Comparison of ENCODE assay signal across 15 mouse cellular contexts in genomic region chr1:119259455-119259854, GRCm38 (mm10).
A peak's percentile ranks its signal among the peaks of the same experiment; 100 is the strongest.
DNase-seq lines count a peak whose midpoint lies in the region; ATAC-seq lines count a peak whose summit lies in the region.
"Had no signal": no experiment of that assay in that cellular context is flagged by ENCODE, and none has a peak within 500 bp of the region (broad histone marks: within the 10 kb centered on the region; RNA-seq: fewer than 3 reads in every experiment).

No protein-coding gene starts in this region.

- peak; percentile 24 for DNase-seq in embryonic facial prominence, embryonic 14.5 days (ENCODE audit: low spot score)
- DNase-seq in embryonic facial prominence, embryonic 10.5 days (ENCODE audit: low spot score): no peak
- no peak for DNase-seq in lung, postnatal 25 days (ENCODE audit: low spot score)
- peak; percentile 12 to 54 for DNase-seq in lung, postnatal 4 days
- DNase-seq in liver, embryonic 11.5 days (ENCODE audit: low spot score): no peak
- DNase-seq: cerebellum, adult 11-12 months; kidney, postnatal 10 days had no signal

- H3K9me3 ChIP-seq in embryonic facial prominence, embryonic 14.5 days (ENCODE audit: control insufficient read depth, low read length): no peaks in the 10 kb centered on the region
- 0 out of 2 replicates have a peak, but pooled peaks cover 7% of the 10 kb centered on the region for H3K9me3 ChIP-seq in embryonic facial prominence, embryonic 10.5 days
- H3K9me3 ChIP-seq in lung, embryonic 16.5 days (ENCODE audit: control insufficient read depth, low read length): no peaks in the 10 kb centered on the region
- H3K9me3 ChIP-seq in heart, embryonic 11.5 days (replicated peaks; ENCODE audit: control insufficient read depth, low read length): no peaks in the 10 kb centered on the region
- no peaks in the 10 kb centered on the region for H3K9me3 ChIP-seq in liver, embryonic 11.5 days (ENCODE audit: control insufficient read depth, low read length)
- H3K9me3 ChIP-seq: embryonic facial prominence, embryonic 13.5 days; liver, embryonic 12.5 days had no signal

- H3K27ac ChIP-seq in embryonic facial prominence, embryonic 14.5 days (replicated peaks; ENCODE audit: low read depth, low read length): no peak overlapping the region
- no peak overlapping the region for H3K27ac ChIP-seq in embryonic facial prominence, embryonic 10.5 days (replicated peaks)
- no peak overlapping the region for H3K27ac ChIP-seq in lung, embryonic 16.5 days (ENCODE audit: low read length)
- peak overlapping the region; percentile 37; the same call in 1 of the 2 replicates for H3K27ac ChIP-seq in brown adipose tissue, adult 24 weeks (replicated peaks; ENCODE audit: low read depth, low read length)
- H3K27ac ChIP-seq in heart, embryonic 11.5 days (ENCODE audit: low read depth, low read length): no peak overlapping the region
- H3K27ac ChIP-seq in liver, embryonic 11.5 days (ENCODE audit: low read depth, low read length): no peak overlapping the region
- H3K27ac ChIP-seq: embryonic facial prominence, embryonic 13.5 days; heart, adult 2 months; hindbrain, embryonic 12.5 days; liver, embryonic 12.5 days; midbrain, embryonic 12.5 days had no signal

- H3K4me3 ChIP-seq in embryonic facial prominence, embryonic 14.5 days (ENCODE audit: low read depth, low read length): no peak overlapping the region
- H3K4me3 ChIP-seq in embryonic facial prominence, embryonic 10.5 days: no peak overlapping the region
- no peak overlapping the region for H3K4me3 ChIP-seq in lung, embryonic 16.5 days (ENCODE audit: low read length)
- no peak overlapping the region for H3K4me3 ChIP-seq in brown adipose tissue, adult 24 weeks (ENCODE audit: insufficient read depth, low read depth, low read length)
- no peak overlapping the region for H3K4me3 ChIP-seq in heart, embryonic 11.5 days (ENCODE audit: low read depth, low read length)
- no peak overlapping the region for H3K4me3 ChIP-seq in liver, embryonic 11.5 days (ENCODE audit: low read depth, low read length)
- H3K4me3 ChIP-seq: embryonic facial prominence, embryonic 13.5 days; heart, adult 2 months; hindbrain, embryonic 12.5 days; liver, embryonic 12.5 days; midbrain, embryonic 12.5 days had no signal

- no peaks in the 10 kb centered on the region for H3K27me3 ChIP-seq in embryonic facial prominence, embryonic 14.5 days (replicated peaks; ENCODE audit: control insufficient read depth, insufficient read depth, low read length)
- peaks cover 1% of the 10 kb centered on the region; the same call in 1 of the 2 replicates for H3K27me3 ChIP-seq in embryonic facial prominence, embryonic 10.5 days (replicated peaks; ENCODE audit: low read depth, poor library complexity, severe bottlenecking)
- H3K27me3 ChIP-seq in lung, embryonic 16.5 days (ENCODE audit: control insufficient read depth, insufficient read depth, low read depth, low read length): no peaks in the 10 kb centered on the region
- no peaks in the 10 kb centered on the region for H3K27me3 ChIP-seq in heart, embryonic 11.5 days (ENCODE audit: control insufficient read depth, insufficient read depth, low read length)
- H3K27me3 ChIP-seq in liver, embryonic 11.5 days (replicated peaks; ENCODE audit: control insufficient read depth, insufficient read depth, low read length): no peaks in the 10 kb centered on the region
- H3K27me3 ChIP-seq: embryonic facial prominence, embryonic 13.5 days; liver, embryonic 12.5 days had no signal

- no peak overlapping the region for H3K4me2 ChIP-seq in embryonic facial prominence, embryonic 14.5 days (ENCODE audit: low read depth, low read length)
- no peak overlapping the region for H3K4me2 ChIP-seq in lung, embryonic 16.5 days (ENCODE audit: low read depth, low read length)
- no peak overlapping the region for H3K4me2 ChIP-seq in heart, embryonic 11.5 days
- H3K4me2 ChIP-seq in liver, embryonic 11.5 days: no peak overlapping the region
- H3K4me2 ChIP-seq: embryonic facial prominence, embryonic 13.5 days; hindbrain, embryonic 12.5 days; liver, embryonic 12.5 days; midbrain, embryonic 12.5 days had no signal

- H3K36me3 ChIP-seq in embryonic facial prominence, embryonic 14.5 days (ENCODE audit: control insufficient read depth, insufficient read depth, low read length): no peaks in the 10 kb centered on the region
- no peaks in the 10 kb centered on the region for H3K36me3 ChIP-seq in embryonic facial prominence, embryonic 10.5 days (replicated peaks)
- H3K36me3 ChIP-seq in lung, embryonic 16.5 days (ENCODE audit: control insufficient read depth, insufficient read depth, low read length): no peaks in the 10 kb centered on the region
- no peaks in the 10 kb centered on the region for H3K36me3 ChIP-seq in heart, embryonic 11.5 days (ENCODE audit: control insufficient read depth, insufficient read depth, low read length)
- no peaks in the 10 kb centered on the region for H3K36me3 ChIP-seq in liver, embryonic 11.5 days (ENCODE audit: control insufficient read depth, insufficient read depth, low read length)
- H3K36me3 ChIP-seq: embryonic facial prominence, embryonic 13.5 days; hindbrain, embryonic 12.5 days; liver, embryonic 12.5 days; midbrain, embryonic 12.5 days had no signal

- no peak for ATAC-seq in embryonic facial prominence, embryonic 14.5 days (ENCODE audit: low read depth)
- ATAC-seq in lung, embryonic 16.5 days (ENCODE audit: low read depth): peak; percentile 17; the same call in 1 of the 2 replicates
- ATAC-seq in heart, embryonic 11.5 days (replicated peaks; ENCODE audit: insufficient number of reproducible peaks, low FRiP score, low TSS enrichment): no peak
- ATAC-seq in liver, embryonic 11.5 days (replicated peaks; ENCODE audit: low FRiP score): no peak
- ATAC-seq: liver, embryonic 12.5 days had no signal

- 0 out of 2 replicates have a peak, but pooled peaks cover 3% of the 10 kb centered on the region for H3K4me1 ChIP-seq in embryonic facial prominence, embryonic 14.5 days (ENCODE audit: control insufficient read depth, insufficient read depth, low read length)
- H3K4me1 ChIP-seq in embryonic facial prominence, embryonic 10.5 days: 0 out of 2 replicates have a peak, but pooled peaks cover 4% of the 10 kb centered on the region
- H3K4me1 ChIP-seq in lung, embryonic 16.5 days (replicated peaks; ENCODE audit: control insufficient read depth, insufficient read depth, low read length): no peaks in the 10 kb centered on the region; the same call in 1 of the 2 replicates
- peaks cover 4% of the 10 kb centered on the region; the same call in 1 of the 2 replicates for H3K4me1 ChIP-seq in brown adipose tissue, adult 24 weeks (ENCODE audit: control insufficient read depth, insufficient read depth, insufficient read length, low read length)
- H3K4me1 ChIP-seq in heart, embryonic 11.5 days (ENCODE audit: control insufficient read depth, insufficient read depth, low read length): no peaks in the 10 kb centered on the region
- no peaks in the 10 kb centered on the region for H3K4me1 ChIP-seq in liver, embryonic 11.5 days (replicated peaks; ENCODE audit: control insufficient read depth, insufficient read depth, low read length)
- H3K4me1 ChIP-seq: embryonic facial prominence, embryonic 13.5 days; liver, embryonic 12.5 days had no signal

- H3K9ac ChIP-seq in embryonic facial prominence, embryonic 14.5 days (ENCODE audit: low read depth, low read length): no peak overlapping the region
- no peak overlapping the region for H3K9ac ChIP-seq in lung, embryonic 16.5 days (ENCODE audit: low read length)
- H3K9ac ChIP-seq in heart, embryonic 11.5 days (ENCODE audit: low read depth, low read length): no peak overlapping the region
- H3K9ac ChIP-seq in liver, embryonic 11.5 days (ENCODE audit: low read depth, low read length): no peak overlapping the region
- H3K9ac ChIP-seq: embryonic facial prominence, embryonic 13.5 days; hindbrain, embryonic 12.5 days; liver, embryonic 12.5 days; midbrain, embryonic 12.5 days had no signal

- WGBS in embryonic facial prominence, embryonic 14.5 days: 80% methylated on average over 9 of the region's 9 CpGs
- WGBS in embryonic facial prominence, embryonic 10.5 days: 92% methylated on average over 9 of the region's 9 CpGs
- 66% methylated on average over 9 of the region's 9 CpGs for WGBS in lung, embryonic 16.5 days
- WGBS in heart, embryonic 11.5 days (ENCODE audit: insufficient replicate concordance): 85% methylated on average over 9 of the region's 9 CpGs
- WGBS in liver, embryonic 11.5 days: 83% methylated on average over 9 of the region's 9 CpGs

Comparison
In these comparisons a context has a peak if more than half of its experiments do, and no peak if none do; other contexts are left out.
1. DNase-seq: peak in embryonic facial prominence, embryonic 14.5 days (single experiment) and lung, postnatal 4 days (2 of 2); none in embryonic facial prominence, embryonic 10.5 days (single experiment), lung, postnatal 25 days (single experiment) and liver, embryonic 11.5 days (single experiment).